Mouse (Mus musculus) ES-Bruce4 (cell line): Measurements from ENCODE around the gene Wnt3a.

ENCODE experiments used
- CTCF ChIP-seq: IDR thresholded peaks from one replicate; pipeline ENCODE4 v1.8.1; 2011; ENCODE audit warnings: low read depth, low read length
- EP300 ChIP-seq: IDR thresholded peaks from 2 replicates; pipeline ENCODE4 v1.6.1; 2011; ENCODE audit warnings: low read depth, low read length; ENCODE audit not compliant: insufficient read depth
- POLR2A ChIP-seq: IDR thresholded peaks from one replicate; pipeline ENCODE4 v1.8.1; 2011; ENCODE audit warnings: low read length; ENCODE audit not compliant: insufficient read depth

GRCm38 (mm10) chr11:59248101-59248500 lies 42.5 kb downstream of the Wnt3a start:
- no peak for TF ChIP-seq CTCF
- TF ChIP-seq POLR2A: no peak
- no peak for TF ChIP-seq EP300
